Mouse (Mus musculus) heart, postnatal 0 days (tissue): ENCODE measurements around the gene Rbpjl.

ENCODE experiments used
- CTCF ChIP-seq: IDR thresholded peaks from 2 replicates; pipeline ENCODE4 v1.5.1; 2016; ENCODE audit warnings: antibody characterized with exemption, control low read depth, low read depth
- EP300 ChIP-seq: IDR thresholded peaks from 2 replicates; pipeline ENCODE4 v1.6.1; 2016; ENCODE audit warnings: antibody characterized with exemption, low read depth

GRCm38 (mm10) chr2:164359668-164360067, 43.3 kb upstream of the Rbpjl start:
- no peak for TF ChIP-seq CTCF
- no peak for TF ChIP-seq EP300
